Mouse (Mus musculus) liver, embryonic 16.5 days (tissue): ENCODE measurements around the gene Rps21. TPM values are rescaled to one million over a fixed set of nuclear protein-coding genes. Genes with fewer than 3 reads are reported as not detected.

ENCODE experiments used
- ATAC-seq: fragments of 200-750 bp; cut with Nextera tagmentation; 2 replicates; pipeline ENCODE4 v1.8.0; 2017; ENCODE audit warnings: low read depth, mild to moderate bottlenecking, moderate number of reproducible peaks, moderate library complexity
- H3K27ac ChIP-seq: fragments of 300-500 bp; sonication (generic); 2 replicates; pipeline ENCODE4 v1.5.1; 2014; ENCODE audit warnings: mild to moderate bottlenecking, low read length
- H3K27me3 ChIP-seq: fragments of 300-500 bp; sonication (generic); 2 replicates; pipeline ENCODE4 v1.6.1; 2014; ENCODE audit warnings: low read depth, low read length, mixed read lengths; ENCODE audit not compliant: control insufficient read depth, insufficient read depth
- H3K36me3 ChIP-seq: fragments of 300-500 bp; sonication (generic); 2 replicates; pipeline ENCODE4 v1.6.1; 2014; ENCODE audit warnings: mild to moderate bottlenecking; ENCODE audit not compliant: control insufficient read depth, insufficient read depth
- H3K4me1 ChIP-seq: fragments of 300-500 bp; sonication (generic); 2 replicates; pipeline ENCODE4 v1.6.1; 2014; ENCODE audit warnings: low read depth, low read length, mixed read lengths; ENCODE audit not compliant: control insufficient read depth
- H3K4me2 ChIP-seq: fragments of 300-500 bp; sonication (generic); 2 replicates; pipeline ENCODE4 v1.6.1; 2014; ENCODE audit warnings: low read depth, low read length, mixed read lengths
- H3K4me3 ChIP-seq: fragments of 300-500 bp; sonication (generic); 2 replicates; pipeline ENCODE4 v1.5.1; 2014; ENCODE audit warnings: low read depth, mild to moderate bottlenecking, low read length
- H3K9ac ChIP-seq: fragments of 300-500 bp; sonication (generic); 2 replicates; pipeline ENCODE4 v1.6.1; 2014; ENCODE audit warnings: low read depth, low read length
- H3K9me3 ChIP-seq: fragments of 300-500 bp; sonication (generic); replicated peaks from 2 replicates; pipeline ENCODE4 v1.6.1; 2016; ENCODE audit warnings: low read length; ENCODE audit not compliant: control insufficient read depth
- WGBS: fragments of 180-500 bp; shearing (Covaris S2); extraction: QIAGEN DNeasy Blood & Tissue Kit; methylation state at CpG from one replicate; pipeline ENCODE4 v1.1.7; 2014; ENCODE audit not compliant: insufficient replicate concordance; 5-methylcytosine and 5-hydroxymethylcytosine counted together
- polyA plus RNA-seq: library from polyadenylated mRNA; unstranded; fragments of >200 nt; fragmentation: Nextera tagmentation; extraction: Ambion mirVana; gene quantifications from 2 replicates; pipeline ENCODE4 v1.2.1, GENCODE M21; 2015

The Rps21 gene
- polyA plus RNA-seq, 1 experiment from 2014 or later: 262 TPM

DNA sequence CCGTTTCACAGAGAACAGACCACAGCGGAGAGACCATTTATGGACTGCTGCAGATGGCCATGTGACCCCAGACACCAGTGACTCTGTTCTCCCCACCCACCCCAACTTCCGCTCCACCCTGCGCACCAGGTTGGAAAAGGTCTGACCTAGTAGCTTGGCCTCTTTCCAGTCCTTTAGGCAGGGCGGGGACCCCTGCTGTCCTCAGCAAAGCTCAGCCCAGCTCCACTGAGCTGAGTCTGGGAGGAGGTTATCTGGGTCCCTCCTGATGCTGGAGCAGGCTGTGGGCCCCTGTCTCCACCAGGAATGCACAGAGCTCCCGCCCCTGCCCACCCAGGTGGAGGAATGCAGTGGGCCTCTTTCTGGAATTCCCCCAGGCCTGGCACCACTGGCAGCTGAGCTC lies 22.2 kb upstream of the Rps21 start:
- peaks cover 36% of the 10 kb centered on the region for H3K4me1 ChIP-seq
- no peak overlapping the region for H3K4me2 ChIP-seq
- ATAC-seq: no peak
- H3K9me3 ChIP-seq: no peaks in the 10 kb centered on the region
- H3K4me3 ChIP-seq: no peak overlapping the region
- H3K9ac ChIP-seq: no peak overlapping the region; the same call in 1 of the 2 replicates
- no peaks in the 10 kb centered on the region for H3K27me3 ChIP-seq
- WGBS: 60% methylated on average over 6 of the region's 6 CpGs
- H3K27ac ChIP-seq: peak overlapping the region; percentile 14; the same call in 1 of the 2 replicates
- H3K36me3 ChIP-seq: no peaks in the 10 kb centered on the region

DNA sequence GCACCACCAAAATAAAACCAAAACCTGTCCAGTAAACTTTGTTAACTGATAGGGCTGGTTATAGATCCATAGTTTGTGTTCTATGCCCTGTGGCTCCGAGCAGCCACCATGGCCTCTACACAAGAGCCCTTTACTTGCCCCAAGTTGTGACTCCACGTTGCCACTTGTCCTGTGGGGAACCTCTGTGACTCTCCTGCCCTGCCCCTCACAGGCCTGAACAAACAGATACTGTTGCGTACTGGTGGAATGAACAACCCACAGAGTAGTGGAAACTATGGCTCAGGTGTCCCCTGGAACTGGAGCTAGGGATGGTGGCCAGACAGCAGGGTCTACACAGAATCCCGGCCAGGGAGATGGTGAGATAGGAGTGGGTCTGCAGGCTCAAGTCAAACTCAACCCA lies 21.4 kb upstream of the Rps21 start:
- Histone ChIP-seq H3K9me3 (no peaks in the 10 kb centered on the region), H3K27me3 (no peaks in the 10 kb centered on the region), H3K36me3 (no peaks in the 10 kb centered on the region), H3K27ac (peak overlapping the region; percentile 87; the same call in 1 of the 2 replicates), H3K4me3 (peak overlapping the region; percentile 20), H3K4me2 (peak overlapping the region; percentile 52), H3K9ac (peak overlapping the region; percentile 49), H3K4me1 (peaks cover 36% of the 10 kb centered on the region)
- 67% methylated on average over 4 of the region's 4 CpGs for WGBS
- ATAC-seq: no peak

DNA sequence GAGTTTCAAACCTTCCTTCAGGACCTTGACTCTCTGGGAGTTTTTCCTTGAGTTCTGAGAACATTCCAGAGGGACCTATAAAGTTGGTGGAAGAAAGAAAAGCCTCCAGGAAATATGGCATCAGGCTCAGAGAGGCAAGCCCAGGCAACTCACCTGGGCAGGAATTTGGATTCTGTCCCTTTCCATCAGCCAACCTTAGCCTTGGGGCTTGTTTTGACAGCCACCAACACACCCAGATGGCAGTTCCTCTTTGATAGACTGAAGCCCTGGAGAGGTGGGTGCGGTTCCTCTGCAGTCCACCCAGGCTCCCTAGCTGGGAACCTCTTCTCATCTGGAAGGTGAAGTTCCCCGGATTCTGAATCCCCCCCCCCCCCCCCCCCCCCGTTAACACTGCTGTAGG lies 20.7 kb upstream of the Rps21 start:
- no peaks in the 10 kb centered on the region for H3K9me3 ChIP-seq
- no peaks in the 10 kb centered on the region for H3K27me3 ChIP-seq
- peaks cover 36% of the 10 kb centered on the region for H3K4me1 ChIP-seq
- H3K36me3 ChIP-seq: no peaks in the 10 kb centered on the region
- peak; percentile 72 for ATAC-seq
- H3K9ac ChIP-seq: peak overlapping the region; percentile 49
- H3K27ac ChIP-seq: peak overlapping the region; percentile 87
- peak overlapping the region; percentile 52 for H3K4me2 ChIP-seq
- 25% methylated on average over 3 of the region's 3 CpGs for WGBS
- H3K4me3 ChIP-seq: peak overlapping the region; percentile 20

DNA sequence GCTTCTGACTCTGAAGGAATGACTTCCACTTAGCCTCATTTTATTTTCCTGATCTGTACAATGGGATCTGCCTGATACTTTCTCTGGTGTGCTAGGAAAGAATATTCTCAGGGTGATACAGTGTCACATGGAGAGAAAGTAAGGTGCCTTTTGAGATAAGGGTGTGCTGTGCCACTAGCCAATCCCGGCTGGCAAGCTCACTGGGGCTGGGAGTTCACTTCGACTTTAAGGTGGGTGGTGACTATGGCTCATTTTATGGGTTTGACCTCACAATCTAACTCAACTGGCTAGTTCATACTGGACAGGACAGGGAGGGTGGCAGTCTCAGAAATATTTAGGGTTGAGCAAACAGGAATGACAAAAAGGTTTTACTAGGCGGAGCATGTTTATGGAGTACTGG lies 20.2 kb upstream of the Rps21 start:
- H3K27ac ChIP-seq: peak overlapping the region; percentile 87
- no peaks in the 10 kb centered on the region for H3K27me3 ChIP-seq
- H3K4me1 ChIP-seq: peaks cover 36% of the 10 kb centered on the region
- ATAC-seq: peak; percentile 94
- peak overlapping the region; percentile 52 for H3K4me2 ChIP-seq
- H3K9me3 ChIP-seq: no peaks in the 10 kb centered on the region
- H3K9ac ChIP-seq: no peak overlapping the region
- no peak overlapping the region; the same call in 1 of the 2 replicates for H3K4me3 ChIP-seq
- 30% methylated on average over 3 of the region's 3 CpGs for WGBS
- H3K36me3 ChIP-seq: no peaks in the 10 kb centered on the region

DNA sequence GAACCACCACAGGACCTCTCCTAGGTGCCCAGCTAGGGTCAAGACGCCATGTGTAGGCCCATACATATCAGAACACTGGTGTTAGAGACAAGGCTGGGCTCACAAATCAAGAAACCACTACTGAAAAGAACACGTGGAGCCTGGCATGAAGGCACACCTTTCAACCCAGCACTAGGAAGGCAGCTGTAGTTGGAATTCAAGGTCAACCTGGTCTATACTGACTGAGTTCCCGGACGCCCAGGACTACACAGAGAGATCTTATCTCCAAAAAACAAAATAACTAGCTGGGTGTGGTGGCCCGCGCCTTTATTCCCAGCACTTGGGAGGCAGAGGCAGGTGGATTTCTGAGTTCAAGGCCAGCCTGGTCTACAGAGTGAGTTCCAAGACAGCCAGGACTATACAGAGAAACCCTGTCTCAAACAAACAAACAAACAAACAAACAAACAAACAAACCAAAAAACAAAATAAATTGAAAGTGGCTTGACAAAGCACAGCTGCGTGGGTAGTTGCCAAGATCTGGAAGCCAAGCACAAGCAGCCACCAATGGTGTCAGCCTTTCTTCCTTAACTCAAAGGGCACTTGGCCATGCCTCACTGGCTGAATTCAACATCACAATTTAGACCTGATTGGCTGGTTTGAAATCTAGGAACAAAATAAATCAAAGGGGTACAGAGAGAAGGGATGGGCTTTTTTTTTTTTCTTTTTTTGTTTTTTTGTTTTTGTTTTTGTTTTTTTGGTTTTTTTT lies 19.4 kb upstream of the Rps21 start:
- no peak overlapping the region for H3K4me3 ChIP-seq
- no peaks in the 10 kb centered on the region for H3K9me3 ChIP-seq
- peak overlapping the region; percentile 87 for H3K27ac ChIP-seq
- 61% methylated on average over 7 of the region's 7 CpGs for WGBS
- no peaks in the 10 kb centered on the region for H3K36me3 ChIP-seq
- H3K4me2 ChIP-seq: no peak overlapping the region
- H3K4me1 ChIP-seq: peaks cover 36% of the 10 kb centered on the region
- H3K27me3 ChIP-seq: no peaks in the 10 kb centered on the region
- no peak for ATAC-seq
- no peak overlapping the region for H3K9ac ChIP-seq

DNA sequence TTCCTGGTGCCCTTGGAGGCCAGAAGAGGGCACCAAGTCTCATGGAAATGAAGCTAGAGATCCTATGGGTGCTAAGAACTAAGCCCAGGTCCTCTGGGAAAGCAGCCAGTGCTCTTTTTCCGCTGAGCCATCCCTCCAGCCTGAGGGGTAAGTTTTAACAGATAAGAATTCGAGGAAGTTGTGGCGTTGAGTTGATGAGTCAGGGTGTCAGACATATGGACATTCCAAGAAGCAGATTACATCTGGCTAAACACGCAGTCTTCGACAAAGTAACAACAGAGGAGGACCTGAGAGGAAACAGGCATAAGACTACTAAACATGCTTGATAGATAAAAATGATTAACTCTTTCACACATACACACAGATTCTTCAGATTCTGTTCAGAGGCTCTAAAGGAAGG lies 18.6 kb upstream of the Rps21 start:
- WGBS: 19% methylated on average over 5 of the region's 5 CpGs
- Histone ChIP-seq H3K4me3 (no peak overlapping the region), H3K4me2 (no peak overlapping the region), H3K9me3 (no peaks in the 10 kb centered on the region), H3K4me1 (peaks cover 36% of the 10 kb centered on the region), H3K36me3 (no peaks in the 10 kb centered on the region), H3K9ac (no peak overlapping the region), H3K27me3 (no peaks in the 10 kb centered on the region), H3K27ac (no peak overlapping the region)
- ATAC-seq: no peak

DNA sequence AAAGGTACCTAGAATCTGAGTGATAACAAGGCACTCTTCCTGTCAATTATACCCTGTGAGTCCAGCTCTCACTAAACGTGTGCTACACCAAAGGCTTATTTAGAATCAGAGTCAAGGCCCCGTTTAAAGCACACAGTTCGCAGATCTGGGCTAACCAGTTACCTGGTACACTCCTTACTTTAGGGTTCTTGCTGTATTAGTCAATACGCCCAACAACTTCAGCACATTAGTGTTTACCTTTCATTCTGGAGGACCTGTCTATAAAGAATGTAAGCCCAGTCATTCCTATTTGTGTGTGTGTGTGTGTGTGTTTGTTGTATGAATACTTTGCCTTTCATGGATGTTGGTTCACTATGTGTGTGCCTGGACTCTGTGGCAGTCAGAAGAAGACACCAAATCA lies 14.1 kb upstream of the Rps21 start:
- H3K4me1 ChIP-seq: peaks cover 5% of the 10 kb centered on the region
- 69% methylated on average over 4 of the region's 4 CpGs for WGBS
- no peak overlapping the region for H3K27ac ChIP-seq
- H3K4me3 ChIP-seq: no peak overlapping the region
- H3K9ac ChIP-seq: no peak overlapping the region
- no peaks in the 10 kb centered on the region for H3K27me3 ChIP-seq
- ATAC-seq: no peak
- H3K4me2 ChIP-seq: no peak overlapping the region
- H3K9me3 ChIP-seq: no peaks in the 10 kb centered on the region
- H3K36me3 ChIP-seq: no peaks in the 10 kb centered on the region

DNA sequence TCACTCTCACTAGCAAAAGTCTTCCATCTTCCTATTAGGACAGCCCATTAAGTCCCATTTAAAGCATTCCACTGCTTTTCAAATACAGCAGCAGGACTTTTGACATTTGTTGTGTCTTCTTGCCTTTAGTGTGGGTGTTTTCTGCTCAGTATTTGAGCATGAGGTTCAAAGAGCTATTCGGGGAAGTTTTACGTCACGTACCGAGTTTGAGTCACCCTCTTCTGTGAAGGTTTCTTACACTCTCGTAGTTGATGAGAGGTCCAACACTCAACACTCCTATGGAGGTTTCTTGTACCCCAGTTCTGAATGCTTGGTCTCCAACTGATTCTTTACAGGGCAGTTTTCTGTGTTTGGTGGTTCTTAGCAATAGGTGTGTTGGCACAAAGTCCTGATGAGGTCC lies 9.3 kb upstream of the Rps21 start:
- ATAC-seq: no peak
- Histone ChIP-seq H3K27me3 (no peaks in the 10 kb centered on the region), H3K36me3 (no peaks in the 10 kb centered on the region), H3K4me1 (peaks cover 2% of the 10 kb centered on the region), H3K4me3 (no peak overlapping the region), H3K9me3 (no peaks in the 10 kb centered on the region), H3K4me2 (no peak overlapping the region), H3K9ac (no peak overlapping the region), H3K27ac (no peak overlapping the region)
- 69% methylated on average over 5 of the region's 5 CpGs for WGBS

DNA sequence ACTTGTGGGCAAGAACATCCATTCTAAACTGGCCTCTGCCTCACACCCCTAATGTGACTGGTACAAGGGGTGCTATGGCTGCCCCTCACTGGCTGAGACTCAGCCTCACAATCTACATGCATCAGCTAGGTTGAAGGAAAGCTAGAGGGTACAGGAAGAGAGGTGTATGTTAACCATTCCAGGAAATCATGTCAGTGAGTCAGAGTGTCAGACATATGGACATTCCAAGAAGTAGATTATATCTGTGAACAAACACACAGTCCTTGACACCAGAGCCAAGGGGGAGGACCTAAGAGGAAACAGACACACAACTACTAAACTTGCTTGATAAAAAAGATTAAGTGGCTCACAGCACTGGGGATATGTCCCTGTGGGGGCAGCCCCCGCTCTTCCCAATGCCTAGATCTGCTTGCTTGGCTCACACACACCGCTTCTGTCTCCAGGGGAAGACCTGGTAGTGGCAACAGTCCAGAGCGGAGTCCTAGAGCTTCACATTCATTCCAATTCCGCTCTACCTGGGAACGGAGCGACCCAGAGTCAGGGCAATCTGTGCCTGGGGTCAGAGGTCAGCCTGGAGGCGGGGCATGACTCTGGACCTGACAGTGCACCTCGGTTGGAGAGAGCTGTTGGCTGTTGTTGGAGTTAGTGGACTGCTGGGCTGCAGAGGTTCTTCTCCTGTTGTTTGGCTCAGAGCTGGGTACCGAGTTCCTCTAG lies 8.1 kb upstream of the Rps21 start:
- Histone ChIP-seq H3K36me3 (no peaks in the 10 kb centered on the region), H3K4me3 (no peak overlapping the region), H3K9ac (no peak overlapping the region), H3K27me3 (no peaks in the 10 kb centered on the region), H3K4me1 (peaks cover 2% of the 10 kb centered on the region), H3K4me2 (no peak overlapping the region), H3K9me3 (no peaks in the 10 kb centered on the region), H3K27ac (no peak overlapping the region)
- ATAC-seq: peak; percentile 58
- WGBS: 62% methylated on average over 9 of the region's 9 CpGs
